Mouse (Mus musculus): ENCODE measurements around the gene Sorbs1.
A peak's percentile ranks its signal among the peaks of the same experiment; 100 is the strongest.

Sorbs1 gene

DNA sequence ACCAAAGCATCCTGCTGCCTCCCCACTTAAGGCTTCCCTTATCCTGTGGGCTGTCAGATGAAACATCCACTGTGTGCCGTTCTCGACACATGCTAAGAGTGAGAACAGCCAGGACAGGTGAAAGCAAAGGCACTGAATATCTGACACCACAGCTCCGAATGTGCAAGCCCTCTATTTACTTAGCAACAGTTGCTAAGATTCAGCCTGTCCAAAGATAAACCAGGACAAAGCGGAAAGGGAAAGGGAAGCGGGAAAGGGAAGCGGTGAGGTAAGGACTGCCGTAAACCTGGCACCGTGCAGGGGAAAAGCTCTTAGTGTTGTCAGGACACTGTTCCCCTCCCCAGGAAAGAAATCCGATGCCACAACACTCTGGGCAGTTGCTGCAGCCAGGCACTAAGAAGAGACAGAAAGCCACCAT, 75.9 kb downstream of the Sorbs1 start:
- DNase-seq (ENCODE audit: low read depth, low spot score), result peak; percentile 33

DNA sequence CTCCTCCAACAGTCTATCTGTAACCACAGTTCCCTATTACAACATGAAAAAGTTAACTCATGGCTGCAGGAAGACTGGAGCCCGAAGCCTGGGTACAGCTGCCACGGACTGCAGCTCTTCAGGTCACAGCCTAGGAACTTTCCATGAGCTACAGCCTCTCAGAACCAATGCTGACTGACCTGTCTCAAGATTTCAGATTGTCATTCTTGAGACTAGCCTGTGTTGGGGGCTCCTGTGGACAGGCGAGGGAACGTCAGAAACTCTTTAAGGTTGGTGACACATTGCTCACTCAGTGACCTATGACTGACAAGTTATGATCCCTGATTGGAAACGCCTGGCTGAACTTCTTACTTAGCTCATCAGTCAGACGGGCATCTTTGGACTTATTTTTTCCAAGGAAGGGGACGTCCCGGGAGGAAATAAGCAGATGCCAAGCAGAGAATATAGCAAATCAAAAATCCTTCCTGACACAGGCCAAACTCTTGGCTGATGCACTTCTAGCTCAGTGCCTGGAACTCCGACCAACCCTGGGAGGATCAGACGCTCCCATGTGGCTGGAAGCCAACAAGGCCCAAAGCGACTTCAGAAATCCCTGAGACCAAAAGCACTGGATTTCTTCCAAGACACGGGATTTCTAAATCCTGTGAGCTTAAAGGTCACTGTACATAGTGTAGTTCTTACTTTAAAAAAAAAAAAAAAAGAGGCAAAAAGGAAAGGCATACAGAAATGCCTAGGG, 76.9 kb downstream of the Sorbs1 start:
- DNase-seq (ENCODE audit: low read depth, low spot score), result peak; percentile 73

DNA sequence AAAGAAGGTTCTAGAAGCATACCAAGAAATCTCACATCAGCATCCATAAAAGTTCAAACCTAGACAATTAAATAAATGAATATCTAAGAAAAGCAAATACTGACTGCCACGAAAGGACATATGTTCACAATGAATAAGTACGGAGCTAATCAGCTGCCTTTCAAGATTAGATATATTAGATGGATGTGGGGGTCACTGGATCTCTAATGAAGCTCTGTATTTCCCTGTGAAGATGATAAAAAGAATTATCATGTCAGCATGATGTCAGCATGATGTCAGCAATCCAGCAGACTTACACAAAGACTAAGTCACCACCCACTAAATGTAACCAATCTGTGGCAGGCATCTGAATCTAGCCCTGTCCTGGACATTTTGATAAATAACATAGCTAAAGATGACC, 77.8 kb downstream of the Sorbs1 start:
- no peak for DNase-seq (ENCODE audit: low read depth, low spot score)

DNA sequence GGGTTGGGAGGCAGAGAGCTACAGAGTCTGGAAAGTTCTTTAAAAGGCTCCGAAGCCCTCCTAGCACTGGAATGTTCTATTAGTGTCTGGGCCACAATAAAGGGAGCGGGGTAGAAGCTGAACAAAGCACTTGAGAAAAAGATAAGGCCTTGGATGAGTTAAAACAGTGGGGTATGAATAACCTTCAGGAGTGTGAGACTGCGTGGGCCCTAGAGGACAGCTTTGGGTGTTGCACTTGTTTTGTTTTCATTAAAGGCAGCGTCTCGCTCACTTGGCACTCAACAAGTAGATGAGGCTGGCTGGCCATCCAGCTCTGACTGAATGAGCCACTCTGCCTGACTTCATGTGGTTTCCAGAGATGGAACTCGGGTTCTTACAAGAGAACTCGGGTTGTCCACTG, 78.5 kb downstream of the Sorbs1 start:
- no peak for DNase-seq (ENCODE audit: low read depth, low spot score)

DNA sequence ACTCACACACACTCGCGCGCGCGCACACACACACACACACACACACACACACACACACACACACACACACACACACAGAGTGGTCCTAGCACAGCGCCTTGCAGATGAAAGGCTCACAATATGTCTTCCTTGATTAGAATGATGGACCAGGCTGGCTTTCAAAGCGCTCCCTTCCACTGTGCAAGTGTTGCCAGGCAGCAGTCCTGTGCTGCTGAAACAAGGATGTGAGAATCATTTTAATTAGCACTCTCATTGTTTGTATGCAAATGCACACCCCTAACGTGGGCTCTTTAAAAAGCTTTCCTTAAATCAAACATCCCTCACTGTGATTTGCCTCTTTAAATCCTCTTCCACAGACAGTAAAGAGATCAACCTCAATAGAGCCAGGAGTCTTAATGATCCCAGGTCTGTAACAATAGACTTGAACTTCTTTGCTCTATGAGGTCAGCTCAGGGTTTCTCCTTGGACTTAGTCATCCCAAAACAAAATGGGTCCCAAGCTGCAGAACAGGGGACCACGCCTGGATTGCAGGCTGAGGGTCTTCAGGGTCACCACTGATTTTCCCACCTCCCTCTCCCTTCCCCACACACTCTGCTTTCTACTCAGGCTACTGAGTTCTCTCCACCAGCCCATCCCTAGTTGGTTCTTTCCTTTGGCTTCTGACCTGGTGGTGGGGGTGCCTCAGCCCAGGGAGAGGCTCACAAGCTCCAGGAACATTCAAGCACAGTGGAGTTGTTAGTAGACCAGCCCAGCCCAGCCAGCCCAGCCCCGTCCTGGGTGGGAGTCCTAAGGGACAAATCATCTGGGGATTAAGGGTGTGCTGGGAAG, 79.3 kb downstream of the Sorbs1 start:
- DNase-seq (ENCODE audit: low read depth, low spot score), result peak; percentile 69

DNA sequence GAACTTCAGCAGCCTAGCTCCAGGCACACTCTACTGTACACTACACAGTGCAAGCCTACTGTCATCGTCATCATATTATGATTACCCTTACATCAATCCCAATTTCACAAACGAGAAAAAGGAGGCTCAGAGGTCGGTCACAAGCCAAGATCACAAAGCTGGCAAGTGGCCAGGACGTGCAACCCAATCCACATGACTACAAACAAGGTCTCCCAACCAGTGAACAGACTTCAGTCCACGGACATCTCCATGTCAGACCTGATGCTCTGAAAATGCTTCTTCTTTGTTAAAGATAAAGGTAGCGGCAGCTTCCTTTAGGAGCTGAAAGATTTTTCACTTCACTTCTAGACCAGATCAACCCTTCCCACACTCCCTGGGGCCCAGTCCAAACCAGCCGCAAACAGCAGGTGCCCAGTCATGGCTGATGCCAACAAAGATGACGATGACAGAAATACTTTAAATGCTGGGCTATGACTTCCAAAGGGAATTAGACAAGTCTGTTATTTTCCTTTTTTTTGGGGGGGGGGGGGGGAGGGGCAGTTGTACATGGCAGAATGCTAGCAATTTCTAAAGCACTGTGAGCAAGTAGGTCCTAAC, 80.2 kb downstream of the Sorbs1 start:
- peak; percentile 30 for DNase-seq (ENCODE audit: low read depth, low spot score)

DNA sequence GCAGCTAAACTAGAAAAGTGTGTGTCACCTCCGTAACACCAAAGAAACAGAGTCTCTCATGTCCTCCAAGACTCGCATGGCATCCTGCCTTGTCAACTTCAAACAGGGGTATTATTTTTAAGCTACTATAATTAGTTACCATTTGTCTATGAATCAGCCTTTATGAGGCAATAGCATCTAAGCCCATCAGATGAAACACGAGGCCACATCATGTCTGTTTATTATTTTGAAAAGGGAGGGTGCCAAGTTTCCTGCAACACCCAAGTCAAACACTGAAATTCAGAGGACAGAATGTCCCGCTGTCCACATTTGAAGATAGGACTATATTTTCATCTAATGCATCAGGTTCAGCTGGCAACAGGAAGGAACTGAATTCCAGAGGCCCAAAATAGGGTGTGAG, 81.6 kb downstream of the Sorbs1 start:
- DNase-seq (ENCODE audit: low read depth, low spot score), result no peak

DNA sequence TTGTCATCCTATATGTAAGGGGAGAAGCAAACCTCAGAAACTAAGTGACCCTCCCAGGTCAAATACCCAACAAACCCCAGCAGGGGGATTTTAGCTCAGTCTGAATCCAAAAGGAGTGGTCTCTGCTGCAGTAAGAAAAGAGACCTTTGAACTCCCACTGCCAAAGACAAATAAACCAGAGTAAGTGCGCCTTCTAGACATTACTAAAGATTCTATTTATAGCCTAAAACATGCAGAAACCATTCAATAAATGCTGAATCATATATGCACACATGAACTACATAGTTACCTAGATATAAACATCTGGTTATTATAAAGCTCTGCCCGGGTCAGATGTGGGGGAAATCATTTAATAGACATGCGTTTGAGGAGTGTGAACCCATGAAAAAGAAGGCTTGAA, 84.0 kb downstream of the Sorbs1 start:
- DNase-seq (ENCODE audit: low read depth, low spot score), result no peak

DNA sequence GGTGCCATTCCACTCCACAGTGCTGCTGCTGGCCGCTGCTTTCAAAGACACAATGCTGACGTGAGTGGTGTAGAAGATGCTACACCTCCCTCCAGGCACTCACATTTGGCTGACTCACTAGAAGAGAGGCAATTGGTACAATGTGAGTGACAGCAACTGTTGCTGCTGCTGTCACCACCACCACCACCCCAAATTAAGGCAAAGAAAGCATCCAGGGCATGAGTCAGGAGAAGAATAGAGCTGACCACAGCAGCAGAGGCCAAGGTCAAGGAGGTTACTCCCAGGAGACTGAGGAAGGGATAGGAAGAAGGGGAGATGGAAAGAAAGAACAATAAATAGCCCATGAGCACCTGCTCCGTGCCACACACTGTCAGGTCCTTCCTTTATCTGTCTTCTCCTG, 84.4 kb downstream of the Sorbs1 start:
- DNase-seq (ENCODE audit: low read depth, low spot score), result peak; percentile 33

DNA sequence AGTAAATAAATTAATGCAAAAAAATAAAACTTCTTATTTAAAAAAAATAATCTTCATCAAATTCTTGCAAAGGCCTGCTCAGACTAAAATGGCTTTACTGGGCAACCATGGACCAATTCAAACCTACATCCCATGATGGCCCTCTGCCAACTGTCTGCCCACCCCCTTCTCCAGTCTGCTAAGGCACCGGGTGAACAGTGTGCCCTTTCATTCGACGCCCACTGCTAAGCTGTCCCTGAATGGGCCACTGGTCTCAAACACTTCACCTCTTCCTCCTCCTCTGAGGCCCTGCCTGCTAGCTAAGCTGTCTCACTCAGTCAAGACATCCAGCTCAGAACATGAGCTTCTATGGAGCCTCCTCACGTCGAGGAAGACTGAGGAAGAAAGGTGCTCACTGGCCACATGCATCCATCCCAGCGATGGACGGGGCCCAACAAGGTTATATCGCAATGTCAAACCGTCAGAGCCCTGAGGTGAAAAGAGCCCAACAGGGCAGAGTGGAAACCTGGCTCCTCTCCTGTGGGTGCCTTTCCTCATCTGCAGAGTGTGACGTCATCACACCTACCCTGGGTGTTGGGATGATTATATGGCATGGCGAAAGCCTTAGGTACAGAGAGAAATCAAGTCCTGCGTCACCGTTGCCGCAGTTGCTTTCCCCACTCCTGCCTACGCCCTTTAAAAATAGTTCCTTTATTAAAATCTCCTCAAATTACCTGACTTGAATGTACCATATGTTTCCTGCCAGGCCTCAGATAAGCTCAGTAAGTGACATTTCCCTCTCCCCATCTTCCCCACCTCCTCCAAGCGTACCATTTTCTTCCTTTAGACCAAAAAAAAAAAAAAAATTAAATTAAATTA, 87.2 kb downstream of the Sorbs1 start:
- DNase-seq (ENCODE audit: low read depth, low spot score), result peak; percentile 39

DNA sequence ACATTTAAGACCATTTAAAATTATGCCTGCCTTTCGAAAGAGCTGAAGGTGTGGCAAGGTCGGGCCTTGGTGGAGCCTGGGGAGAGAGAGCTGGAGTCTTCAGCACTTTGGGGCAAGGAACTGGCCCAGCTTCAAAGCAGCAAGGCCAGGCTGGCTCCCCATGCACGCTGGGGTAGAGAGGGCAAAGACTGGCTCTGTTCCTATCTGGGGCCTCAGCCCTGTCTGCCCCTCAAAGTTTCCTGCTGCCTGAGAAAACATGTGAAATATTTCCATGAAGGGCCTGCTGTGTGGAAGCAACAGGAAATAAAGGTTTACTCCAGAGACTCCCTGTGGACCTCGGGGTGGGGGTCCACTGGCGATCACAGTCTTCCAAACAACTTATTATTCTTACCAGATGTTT, 88.3 kb downstream of the Sorbs1 start:
- no peak for DNase-seq (ENCODE audit: low read depth, low spot score)

DNA sequence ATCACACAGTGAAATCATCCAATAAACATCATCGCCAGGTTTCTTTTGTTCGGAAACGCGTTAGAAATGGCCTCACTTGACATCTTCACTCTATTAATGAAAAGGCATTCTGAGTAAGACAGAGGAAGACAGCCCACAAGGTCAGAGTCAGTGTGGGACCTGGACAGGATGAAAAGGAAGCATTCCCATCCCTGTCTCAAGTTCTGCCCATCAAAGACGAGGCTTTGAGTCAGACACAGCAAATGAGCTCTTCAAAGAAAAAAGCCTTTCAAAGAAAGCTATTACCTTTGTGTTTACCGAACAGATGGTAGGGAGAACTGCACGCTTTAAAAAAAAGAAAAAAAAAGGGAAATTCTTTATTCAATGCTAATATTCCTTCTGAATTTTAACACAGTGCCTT, 92.5 kb downstream of the Sorbs1 start:
- DNase-seq (ENCODE audit: low read depth, low spot score), result no peak

DNA sequence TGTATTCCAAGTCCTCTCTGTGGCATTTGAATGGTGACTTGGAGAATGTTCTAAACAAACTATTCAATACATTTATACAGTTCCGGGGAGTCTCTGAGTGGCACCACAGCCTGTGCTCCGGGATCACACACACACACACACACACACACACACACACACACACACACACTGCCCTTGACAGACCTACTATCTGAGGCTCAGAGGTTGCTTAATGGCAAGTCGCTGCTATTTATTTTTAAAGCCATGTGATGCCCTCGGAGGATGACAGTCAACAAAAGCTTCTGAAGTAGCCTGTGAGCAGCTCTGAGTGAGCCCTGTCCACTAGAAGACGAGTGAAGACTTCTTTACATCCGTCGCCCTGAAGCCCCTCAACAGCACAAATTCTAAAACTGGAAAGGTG, 94.3 kb downstream of the Sorbs1 start:
- DNase-seq (ENCODE audit: low read depth, low spot score), result no peak

DNA sequence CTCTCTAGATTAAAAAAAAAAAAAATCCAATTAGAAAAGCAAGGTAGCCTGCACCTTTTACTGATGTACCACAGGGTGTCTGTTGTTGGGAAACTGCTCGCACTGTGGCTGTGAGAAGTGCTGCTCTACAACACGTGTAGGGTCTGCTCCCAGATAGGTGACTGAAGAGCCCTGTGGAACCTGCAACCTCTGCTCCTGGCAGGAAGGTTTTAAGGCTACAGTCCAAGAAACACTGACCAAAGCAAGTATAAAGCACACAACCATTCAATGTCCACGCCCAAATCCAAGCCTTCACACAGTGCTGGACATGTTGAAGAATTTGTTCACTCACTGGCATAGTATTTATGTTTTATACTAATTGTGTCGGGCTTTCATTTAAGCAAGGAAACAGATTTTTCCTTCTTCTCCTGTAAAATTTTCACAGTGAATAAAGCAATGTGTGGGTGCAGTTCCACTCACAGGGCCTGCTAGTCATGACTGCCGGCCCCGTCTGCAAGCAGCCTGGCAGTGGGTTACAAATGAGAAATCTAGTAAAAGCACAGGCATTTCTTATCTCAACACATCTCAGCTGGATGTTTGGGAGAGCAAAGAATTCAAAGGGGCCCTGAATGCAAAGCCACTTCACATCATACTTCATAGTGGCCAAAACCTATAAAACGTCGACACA, 96.3 kb downstream of the Sorbs1 start:
- peak; percentile 53 for DNase-seq (ENCODE audit: low read depth, low spot score)

DNA sequence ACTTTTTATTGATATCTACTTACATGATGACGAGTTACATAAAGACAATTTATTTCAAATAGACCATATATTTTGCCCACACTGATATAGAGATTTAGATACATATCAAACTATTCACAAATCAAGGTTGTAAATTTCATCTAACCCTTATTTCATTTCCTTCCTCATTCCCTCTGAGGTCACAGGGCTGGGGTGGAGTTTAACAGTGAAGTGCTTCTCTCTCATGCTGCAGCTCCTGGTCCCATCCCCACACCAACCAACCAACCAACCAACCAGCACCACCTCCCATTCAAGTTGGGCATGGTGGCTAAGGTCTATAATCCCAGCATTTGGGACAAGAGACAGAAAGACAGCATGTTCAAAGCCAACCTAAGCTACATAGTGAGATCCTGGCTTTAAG, 97.9 kb downstream of the Sorbs1 start:
- no peak for DNase-seq (ENCODE audit: low read depth, low spot score)

DNA sequence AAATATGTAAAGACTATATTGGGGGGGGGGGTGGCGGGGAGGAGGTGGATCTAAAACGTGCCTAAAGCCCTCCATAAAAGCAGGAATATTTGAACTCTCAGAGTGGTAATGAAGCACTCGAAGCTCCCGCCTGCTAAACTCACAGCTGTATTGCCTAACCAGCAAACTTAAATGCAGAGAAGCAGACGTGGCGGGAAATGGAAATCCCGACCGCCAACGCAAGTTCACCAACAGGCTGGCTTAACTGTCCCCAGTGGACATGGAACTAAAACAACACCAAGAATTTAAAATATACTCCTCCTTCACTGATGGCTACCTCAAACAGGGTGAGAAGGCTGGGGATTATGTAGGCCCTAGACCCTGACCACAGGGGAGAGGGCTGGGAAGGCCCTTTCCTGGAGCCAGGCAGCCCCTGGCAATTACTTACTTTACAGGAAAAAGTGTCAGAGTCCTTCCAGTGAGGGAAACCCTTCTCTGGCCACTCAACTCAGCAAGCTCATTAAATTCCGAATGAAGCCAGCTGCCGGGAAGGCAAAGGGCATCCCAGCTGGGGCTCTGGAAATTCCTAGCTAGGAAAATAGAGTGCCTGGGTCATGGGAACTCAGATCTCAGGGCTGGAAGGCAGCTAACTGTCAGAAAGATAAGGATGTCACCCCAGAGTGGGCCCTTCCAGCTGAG, 98.6 kb downstream of the Sorbs1 start:
- no peak for DNase-seq (ENCODE audit: low read depth, low spot score)

DNA sequence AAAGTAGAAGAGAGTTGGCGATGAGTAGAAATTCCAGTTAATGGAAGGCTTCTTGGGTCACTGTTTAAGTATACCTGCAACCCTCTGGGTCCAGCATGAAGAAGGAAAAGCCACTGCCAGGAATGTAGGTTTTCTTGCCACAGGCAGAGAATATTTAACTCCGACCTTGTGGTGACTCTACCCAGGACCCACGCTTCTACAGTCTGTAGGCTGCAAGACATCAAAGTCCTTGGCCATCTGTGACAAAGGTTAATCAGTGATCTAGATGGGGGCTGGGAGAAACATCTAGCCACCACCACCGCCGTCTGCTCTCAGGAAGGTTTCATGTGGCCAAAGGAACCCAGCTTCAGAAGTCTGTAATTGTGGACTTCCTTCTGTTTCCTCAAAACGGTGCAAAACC, 99.2 kb downstream of the Sorbs1 start:
- DNase-seq (ENCODE audit: low read depth, low spot score), result no peak

DNA sequence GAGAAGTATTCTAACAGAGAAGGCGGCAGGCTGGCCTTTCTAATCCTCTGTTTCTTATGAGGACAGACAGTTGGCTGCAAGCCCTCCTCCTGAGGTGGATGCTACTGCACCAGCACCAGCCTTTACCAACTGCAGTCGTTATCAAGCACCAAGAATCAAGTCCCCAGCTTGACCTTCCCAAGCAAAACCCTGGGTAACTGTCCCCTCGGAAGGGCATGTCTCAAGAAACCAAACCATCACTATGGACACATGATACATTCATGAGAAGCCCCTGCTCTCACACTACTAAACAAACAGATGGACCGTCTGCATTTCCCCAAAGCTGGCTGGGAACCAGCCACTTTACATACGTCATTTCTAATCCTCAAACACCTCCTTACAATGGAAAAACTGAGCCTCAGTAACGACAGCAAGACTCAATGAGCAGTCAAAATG, 102.2 kb downstream of the Sorbs1 start:
- peak; percentile 66 for DNase-seq (ENCODE audit: low read depth, low spot score)

DNA sequence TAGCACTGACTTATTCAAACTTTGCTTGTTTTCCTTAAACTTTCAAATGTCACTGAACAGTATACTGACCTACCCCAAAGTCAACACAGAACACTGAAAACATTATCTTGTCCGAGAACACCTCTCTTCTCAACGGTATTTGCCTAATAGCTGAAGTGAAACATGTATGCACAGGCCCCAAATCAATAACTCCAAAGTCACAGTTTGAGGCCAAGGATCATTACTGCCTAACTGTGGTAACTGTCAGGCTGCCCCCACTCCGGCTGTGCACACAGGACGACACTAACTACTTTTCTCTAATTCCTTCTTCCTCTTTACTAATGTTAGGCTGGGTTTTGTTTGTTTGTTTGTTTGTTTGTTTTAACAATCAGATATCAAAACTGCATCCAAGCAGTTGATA, 103.1 kb downstream of the Sorbs1 start:
- DNase-seq (ENCODE audit: low read depth, low spot score), result no peak

DNA sequence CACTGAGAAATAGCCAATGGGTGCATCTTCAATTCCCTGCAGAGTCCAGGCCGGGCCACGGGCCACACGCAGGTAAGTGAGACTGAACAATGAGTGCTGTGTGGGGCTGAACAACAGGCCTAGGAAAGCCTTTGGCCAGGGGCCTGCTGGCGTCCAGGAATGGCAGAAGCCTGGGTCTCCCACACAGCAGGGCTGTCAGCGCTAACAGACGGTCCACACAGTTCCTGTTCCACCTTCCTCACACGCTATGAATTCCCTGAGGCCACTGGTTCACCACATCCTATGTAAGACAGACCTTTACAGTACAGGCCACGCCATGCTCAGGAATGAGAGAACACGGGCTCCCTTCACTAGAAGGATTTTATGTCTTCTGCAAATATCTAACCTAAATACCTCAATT, 103.5 kb downstream of the Sorbs1 start:
- peak; percentile 85 for DNase-seq (ENCODE audit: low read depth, low spot score)
